Mouse (Mus musculus): Measurements from ENCODE around the gene Tm4sf1. TPM values are rescaled to one million over a fixed set of nuclear protein-coding genes. Genes with fewer than 3 reads are reported as not detected.

Tm4sf1 gene
- polyA plus RNA-seq, 1 experiment = 157 TPM

DNA sequence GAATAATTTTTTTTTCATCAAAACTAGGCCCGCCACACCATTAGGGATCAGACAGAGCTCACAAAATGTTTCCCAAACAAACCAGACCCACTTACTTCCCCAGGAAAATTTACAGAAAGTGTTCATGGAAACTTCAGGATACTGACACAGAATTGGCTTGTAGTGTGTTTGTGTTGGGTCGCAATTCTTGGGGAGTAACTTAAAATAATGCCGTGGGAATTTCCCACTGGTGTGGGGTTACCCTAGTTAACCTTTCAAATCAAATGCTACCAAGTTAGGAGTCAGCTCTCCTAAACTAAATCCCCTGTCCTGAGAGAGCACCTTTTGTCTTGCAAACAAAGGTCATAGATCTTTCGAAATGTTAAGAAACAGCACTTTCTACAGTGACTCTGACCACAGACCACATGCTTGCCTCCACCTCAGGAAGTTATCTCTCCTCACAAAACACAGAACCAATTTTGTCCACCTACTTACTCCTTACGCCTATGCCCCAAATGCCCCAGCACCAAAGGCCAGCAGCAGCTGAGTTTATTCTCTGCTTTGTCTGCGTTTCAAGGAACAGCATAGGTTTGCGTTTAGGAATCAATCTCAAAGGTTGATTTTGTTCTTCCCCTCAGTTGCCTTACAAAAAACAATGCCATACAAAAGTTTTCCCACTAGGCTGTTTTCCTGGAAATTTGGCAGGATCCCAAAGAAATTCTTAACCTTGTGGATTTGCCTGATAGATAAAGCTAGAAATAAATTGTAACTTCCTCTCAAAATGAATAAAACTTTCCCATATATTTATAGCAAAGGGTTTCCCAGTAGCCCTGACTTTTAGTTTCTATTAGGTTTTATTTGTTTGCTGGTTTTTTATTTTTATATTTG, 13.7 kb downstream of the Tm4sf1 start:
- WGBS = 38% methylated on average over 7 of the region's 7 CpGs
- H3K4me3 ChIP-seq (ENCODE audit: insufficient read depth, low read depth, low read length) = no peak overlapping the region
- DNase-seq = peak; percentile 66
- no peak for TF ChIP-seq POLR2A (IDR thresholded peaks at IDR 0.05; ENCODE audit: low read depth, low read length)
- no peak for TF ChIP-seq CTCF (conservative IDR thresholded peaks at IDR 0.05; ENCODE audit: insufficient read depth, insufficient read length, low read depth, low read length)
- H3K36me3 ChIP-seq (ENCODE audit: control insufficient read depth, insufficient read depth, low read length) = peaks cover 4% of the 10 kb centered on the region
- no peaks in the 10 kb centered on the region for H3K27me3 ChIP-seq (replicated peaks; ENCODE audit: control insufficient read depth, insufficient read depth, low read length)
- peak overlapping the region; percentile 97 for H3K27ac ChIP-seq (ENCODE audit: insufficient read depth, low read depth, low read length)
- peaks cover 14% of the 10 kb centered on the region for H3K4me1 ChIP-seq (ENCODE audit: control insufficient read depth, insufficient read depth, low read length)

DNA sequence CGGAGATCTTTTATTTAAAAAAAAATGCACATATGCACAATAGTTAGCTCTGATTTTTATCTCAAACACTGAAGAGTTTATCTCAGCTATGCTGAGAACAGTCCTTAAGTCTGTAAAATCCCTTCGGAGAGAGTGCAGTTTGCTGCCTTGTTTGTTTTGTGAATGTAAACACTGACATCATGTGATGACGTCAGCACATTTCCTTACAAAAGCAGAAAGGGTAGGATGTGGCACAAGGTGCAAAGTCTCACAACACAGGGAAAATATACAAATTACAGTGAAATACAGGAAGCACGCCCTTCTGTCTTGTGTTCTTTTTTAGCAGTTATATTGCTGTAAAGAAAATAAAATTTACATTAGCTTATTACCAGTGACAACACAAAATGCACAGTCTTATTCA, 14.3 kb downstream of the Tm4sf1 start:
- peaks cover 4% of the 10 kb centered on the region for H3K36me3 ChIP-seq (ENCODE audit: control insufficient read depth, insufficient read depth, low read length)
- 53% methylated on average over 4 of the region's 4 CpGs for WGBS
- H3K4me1 ChIP-seq (ENCODE audit: control insufficient read depth, insufficient read depth, low read length) = peaks cover 14% of the 10 kb centered on the region
- H3K27me3 ChIP-seq (replicated peaks; ENCODE audit: control insufficient read depth, insufficient read depth, low read length) = no peaks in the 10 kb centered on the region
- DNase-seq = no peak
- peak overlapping the region; percentile 50; the same call in 1 of the 2 replicates for H3K27ac ChIP-seq (ENCODE audit: insufficient read depth, low read depth, low read length)
- TF ChIP-seq CTCF (conservative IDR thresholded peaks at IDR 0.05; ENCODE audit: insufficient read depth, insufficient read length, low read depth, low read length) = no peak
- TF ChIP-seq POLR2A (IDR thresholded peaks at IDR 0.05; ENCODE audit: low read depth, low read length) = no peak
- H3K4me3 ChIP-seq (ENCODE audit: insufficient read depth, low read depth, low read length) = no peak overlapping the region

DNA sequence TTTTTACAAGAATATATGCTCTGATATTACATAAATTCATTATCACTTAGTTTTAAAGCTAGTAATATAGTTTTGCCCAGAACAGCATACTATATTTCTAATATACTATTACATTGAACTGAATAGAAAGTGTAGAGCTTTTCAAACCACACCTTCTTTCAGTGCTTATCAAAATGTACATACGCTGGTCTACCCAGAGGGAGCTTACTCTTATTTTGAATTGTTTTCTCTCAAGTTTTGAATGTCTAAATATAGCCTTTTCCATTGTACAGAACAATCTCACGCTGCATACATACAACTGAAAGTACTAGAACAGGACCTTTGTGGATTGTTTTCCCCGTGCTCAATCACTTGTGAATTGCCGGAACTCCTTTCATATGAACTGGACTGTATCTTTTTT, 23.6 kb downstream of the Tm4sf1 start:
- Histone ChIP-seq H3K4me3 (ENCODE audit: insufficient read depth, low read depth, low read length) (no peak overlapping the region), H3K27me3 (replicated peaks; ENCODE audit: control insufficient read depth, insufficient read depth, low read length) (no peaks in the 10 kb centered on the region), H3K36me3 (ENCODE audit: control insufficient read depth, insufficient read depth, low read length) (no peaks in the 10 kb centered on the region), H3K4me1 (ENCODE audit: control insufficient read depth, insufficient read depth, low read length) (no peaks in the 10 kb centered on the region; the same call in 1 of the 2 replicates), H3K27ac (ENCODE audit: insufficient read depth, low read depth, low read length) (no peak overlapping the region)
- TF ChIP-seq CTCF (conservative IDR thresholded peaks at IDR 0.05; ENCODE audit: insufficient read depth, insufficient read length, low read depth, low read length) (no peak), POLR2A (IDR thresholded peaks at IDR 0.05; ENCODE audit: low read depth, low read length) (no peak)
- 89% methylated on average over 4 of the region's 4 CpGs for WGBS
- DNase-seq = no peak

DNA sequence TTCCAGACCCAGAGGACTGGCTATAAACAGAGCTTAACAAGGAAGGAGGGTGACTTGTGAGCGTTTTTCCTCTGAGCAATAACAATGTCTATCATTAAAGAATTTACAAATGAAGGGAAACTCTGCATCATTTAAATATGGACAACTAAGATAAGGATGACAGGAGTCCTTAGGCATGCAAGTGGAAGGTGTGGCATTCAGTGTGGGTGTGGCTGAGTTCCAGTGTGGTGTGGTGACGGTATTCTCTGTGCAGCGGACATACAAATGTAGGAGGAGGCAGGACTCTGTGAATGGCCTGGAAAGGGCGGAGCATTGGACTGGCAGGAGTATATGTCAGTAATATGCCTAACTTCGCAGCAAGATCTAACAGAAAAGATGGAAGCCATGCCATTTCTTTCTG, 24.3 kb downstream of the Tm4sf1 start:
- peak; percentile 55 for DNase-seq
- H3K36me3 ChIP-seq (ENCODE audit: control insufficient read depth, insufficient read depth, low read length) = no peaks in the 10 kb centered on the region
- H3K4me1 ChIP-seq (ENCODE audit: control insufficient read depth, insufficient read depth, low read length) = no peaks in the 10 kb centered on the region; the same call in 1 of the 2 replicates
- no peak for TF ChIP-seq POLR2A (IDR thresholded peaks at IDR 0.05; ENCODE audit: low read depth, low read length)
- no peak for TF ChIP-seq CTCF (conservative IDR thresholded peaks at IDR 0.05; ENCODE audit: insufficient read depth, insufficient read length, low read depth, low read length)
- H3K4me3 ChIP-seq (ENCODE audit: insufficient read depth, low read depth, low read length) = no peak overlapping the region
- no peaks in the 10 kb centered on the region for H3K27me3 ChIP-seq (replicated peaks; ENCODE audit: control insufficient read depth, insufficient read depth, low read length)
- WGBS = 61% methylated on average over 5 of the region's 5 CpGs
- H3K27ac ChIP-seq (ENCODE audit: insufficient read depth, low read depth, low read length) = no peak overlapping the region

DNA sequence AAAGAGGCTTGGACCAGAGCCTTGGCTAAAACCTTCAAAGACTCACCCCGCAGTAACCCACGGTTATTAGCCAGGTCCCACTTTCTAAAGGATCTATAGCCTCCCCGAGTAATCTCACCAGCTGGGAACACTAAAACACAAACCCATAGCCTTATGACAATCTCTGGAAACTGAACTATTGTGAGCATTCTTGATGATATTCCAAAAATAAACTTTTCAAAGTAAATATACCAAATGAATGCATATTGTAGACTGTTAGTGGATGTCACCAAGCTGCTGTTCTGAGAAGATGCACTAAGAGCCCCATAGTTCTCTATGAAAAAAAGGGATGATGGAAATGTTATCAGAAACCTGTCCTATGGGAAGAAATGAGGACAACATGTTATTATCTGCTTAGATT, 25.0 kb downstream of the Tm4sf1 start:
- no peak for DNase-seq
- 78% methylated on average over 3 of the region's 3 CpGs for WGBS
- Histone ChIP-seq H3K4me1 (ENCODE audit: control insufficient read depth, insufficient read depth, low read length) (no peaks in the 10 kb centered on the region; the same call in 1 of the 2 replicates), H3K36me3 (ENCODE audit: control insufficient read depth, insufficient read depth, low read length) (no peaks in the 10 kb centered on the region), H3K27ac (ENCODE audit: insufficient read depth, low read depth, low read length) (no peak overlapping the region), H3K4me3 (ENCODE audit: insufficient read depth, low read depth, low read length) (no peak overlapping the region), H3K27me3 (replicated peaks; ENCODE audit: control insufficient read depth, insufficient read depth, low read length) (no peaks in the 10 kb centered on the region)
- TF ChIP-seq CTCF (conservative IDR thresholded peaks at IDR 0.05; ENCODE audit: insufficient read depth, insufficient read length, low read depth, low read length) = no peak
- no peak for TF ChIP-seq POLR2A (IDR thresholded peaks at IDR 0.05; ENCODE audit: low read depth, low read length)

DNA sequence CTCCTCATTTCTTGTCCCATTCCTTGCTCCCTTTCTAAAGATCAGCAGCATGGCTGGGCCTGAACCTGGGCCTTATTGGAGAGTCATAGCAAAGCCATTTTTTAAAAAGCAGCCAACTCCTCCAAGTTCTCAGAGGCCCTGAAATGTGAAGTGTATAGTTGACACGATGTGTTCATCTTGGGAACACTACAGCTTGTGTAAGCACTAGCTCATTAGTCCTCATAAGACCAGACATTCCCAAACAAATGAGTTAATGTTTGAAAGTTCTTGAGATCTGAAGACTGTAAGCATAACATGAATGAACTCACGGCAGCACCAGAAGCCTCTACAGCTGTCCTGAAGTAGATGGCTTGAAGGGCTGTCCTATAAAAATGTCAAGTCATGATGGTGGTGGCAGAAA, 32.8 kb downstream of the Tm4sf1 start:
- H3K4me1 ChIP-seq (ENCODE audit: control insufficient read depth, insufficient read depth, low read length) = no peaks in the 10 kb centered on the region
- H3K36me3 ChIP-seq (ENCODE audit: control insufficient read depth, insufficient read depth, low read length) = no peaks in the 10 kb centered on the region
- no peak for DNase-seq
- TF ChIP-seq POLR2A (IDR thresholded peaks at IDR 0.05; ENCODE audit: low read depth, low read length) (no peak), CTCF (conservative IDR thresholded peaks at IDR 0.05; ENCODE audit: insufficient read depth, insufficient read length, low read depth, low read length) (no peak)
- 38% methylated on average over 2 of the region's 2 CpGs for WGBS
- H3K4me3 ChIP-seq (ENCODE audit: insufficient read depth, low read depth, low read length) = no peak overlapping the region
- H3K27ac ChIP-seq (ENCODE audit: insufficient read depth, low read depth, low read length) = no peak overlapping the region
- no peaks in the 10 kb centered on the region; the same call in 1 of the 2 replicates for H3K27me3 ChIP-seq (replicated peaks; ENCODE audit: control insufficient read depth, insufficient read depth, low read length)

GRCm38 (mm10) chr3:57267559-57268173, 34.1 kb downstream of the Tm4sf1 start:
- H3K27me3 ChIP-seq (replicated peaks; ENCODE audit: control insufficient read depth, insufficient read depth, low read length) = no peaks in the 10 kb centered on the region; the same call in 1 of the 2 replicates
- H3K4me1 ChIP-seq (ENCODE audit: control insufficient read depth, insufficient read depth, low read length) = no peaks in the 10 kb centered on the region
- no peak overlapping the region for H3K27ac ChIP-seq (ENCODE audit: insufficient read depth, low read depth, low read length)
- H3K4me3 ChIP-seq (ENCODE audit: insufficient read depth, low read depth, low read length) = no peak overlapping the region
- H3K36me3 ChIP-seq (ENCODE audit: control insufficient read depth, insufficient read depth, low read length) = no peaks in the 10 kb centered on the region
- peak; percentile 45 for DNase-seq
- WGBS = 33% methylated on average over 6 of the region's 6 CpGs
- TF ChIP-seq CTCF (conservative IDR thresholded peaks at IDR 0.05; ENCODE audit: insufficient read depth, insufficient read length, low read depth, low read length) (peak; percentile 83), POLR2A (IDR thresholded peaks at IDR 0.05; ENCODE audit: low read depth, low read length) (no peak)
